Mouse (Mus musculus): ENCODE measurements at regions not wholly inside any gene's neighbourhood (a gene's known extent, or its start where the extent isn't known, plus 50 kb on each side); places are given as distances from the start of the nearest gene placed in this dataset.

- peak in 1 of 2 experiments; percentile 22 for DNase-seq (ENCODE audit: low read depth in 1 of 2, low spot score in 2 of 2)
Observed at GRCm38 (mm10) chr1:177568056-177568816, 126.1 kb downstream of the Zbtb18 start.

GRCm38 (mm10) chr1:177569572-177569971 lies 127.4 kb downstream of the Zbtb18 start:
- peak in 1 of 2 experiments; percentile 12 for DNase-seq (ENCODE audit: low read depth in 1 of 2, low spot score in 2 of 2)

- DNase-seq (ENCODE audit: low read depth in 1 of 2, low spot score in 2 of 2) = no peak
Observed at GRCm38 (mm10) chr1:177573017-177573725, 131.0 kb downstream of the Zbtb18 start.

- no peak for DNase-seq (ENCODE audit: low read depth in 1 of 2, low spot score in 2 of 2)
Observed at GRCm38 (mm10) chr1:177573781-177574180, 131.6 kb downstream of the Zbtb18 start.

GRCm38 (mm10) chr1:177574312-177574711 lies 132.2 kb downstream of the Zbtb18 start:
- no peak for DNase-seq (ENCODE audit: low read depth in 1 of 2, low spot score in 2 of 2)

- no peak for DNase-seq (ENCODE audit: low read depth in 1 of 2, low spot score in 2 of 2)
Observed at GRCm38 (mm10) chr1:177584302-177584886, 142.2 kb downstream of the Zbtb18 start.

GRCm38 (mm10) chr1:177585320-177585719 lies 143.2 kb downstream of the Zbtb18 start:
- no peak for DNase-seq (ENCODE audit: low read depth in 1 of 2, low spot score in 2 of 2)

- no peak for DNase-seq (ENCODE audit: low read depth in 1 of 2, low spot score in 2 of 2)
Observed at GRCm38 (mm10) chr1:177589034-177589433, 140.6 kb upstream of the 1700016C15Rik start.

- no peak for DNase-seq (ENCODE audit: low read depth in 1 of 2, low spot score in 2 of 2)
Observed at GRCm38 (mm10) chr1:177589656-177590055, 140.0 kb upstream of the 1700016C15Rik start.

GRCm38 (mm10) chr1:177591742-177592141 lies 137.9 kb upstream of the 1700016C15Rik start:
- no peak for DNase-seq (ENCODE audit: low read depth in 1 of 2, low spot score in 2 of 2)

GRCm38 (mm10) chr1:177592337-177592736 lies 137.3 kb upstream of the 1700016C15Rik start:
- DNase-seq (ENCODE audit: low read depth in 1 of 2, low spot score in 2 of 2) = no peak

GRCm38 (mm10) chr1:177594341-177594740 lies 135.3 kb upstream of the 1700016C15Rik start:
- DNase-seq (ENCODE audit: low read depth in 1 of 2, low spot score in 2 of 2) = no peak

GRCm38 (mm10) chr1:177595326-177595914 lies 134.2 kb upstream of the 1700016C15Rik start:
- no peak for DNase-seq (ENCODE audit: low read depth in 1 of 2, low spot score in 2 of 2)

GRCm38 (mm10) chr1:177597036-177597435 lies 132.6 kb upstream of the 1700016C15Rik start:
- DNase-seq (ENCODE audit: low read depth in 1 of 2, low spot score in 2 of 2) = no peak

- no peak for DNase-seq (ENCODE audit: low read depth in 1 of 2, low spot score in 2 of 2)
Observed at GRCm38 (mm10) chr1:177605353-177605969, 124.2 kb upstream of the 1700016C15Rik start.

GRCm38 (mm10) chr1:177607565-177607964 lies 122.0 kb upstream of the 1700016C15Rik start:
- DNase-seq (ENCODE audit: low read depth in 1 of 2, low spot score in 2 of 2) = no peak

GRCm38 (mm10) chr1:177608551-177609020 lies 121.0 kb upstream of the 1700016C15Rik start:
- DNase-seq (ENCODE audit: low read depth in 1 of 2, low spot score in 2 of 2) = no peak

- no peak for DNase-seq (ENCODE audit: low read depth in 1 of 2, low spot score in 2 of 2)
Observed at GRCm38 (mm10) chr1:177609226-177609625, 120.4 kb upstream of the 1700016C15Rik start.

- DNase-seq (ENCODE audit: low read depth in 1 of 2, low spot score in 2 of 2) = no peak
Observed at GRCm38 (mm10) chr1:177609683-177610082, 119.9 kb upstream of the 1700016C15Rik start.

GRCm38 (mm10) chr1:177610156-177610555 lies 119.5 kb upstream of the 1700016C15Rik start:
- no peak for DNase-seq (ENCODE audit: low read depth in 1 of 2, low spot score in 2 of 2)

GRCm38 (mm10) chr1:177612546-177612945 lies 117.1 kb upstream of the 1700016C15Rik start:
- no peak for DNase-seq (ENCODE audit: low read depth in 1 of 2, low spot score in 2 of 2)

Measured in monocyte, adult 2 months (primary cell).